Mouse (Mus musculus) brown adipose tissue, adult 24 weeks (tissue): ENCODE results near the gene Ltk. TPM values are rescaled to one million over a fixed set of nuclear protein-coding genes. Genes with fewer than 3 reads are reported as not detected.

Source experiments
- polyA plus RNA-seq: library from polyadenylated mRNA; stranded (reverse); fragments of >200 nt; gene quantifications from 2 replicates; pipeline ENCODE4 v1.2.4, GENCODE M21; 2012; ENCODE audit not compliant: missing spikeins, insufficient read depth, insufficient read length

Ltk gene
- polyA plus RNA-seq, 1 experiment: not detected

Other genes starting within 250 kb of the Ltk start
- 2.9 and 3.0 TPM in 2 replicates for gene Exd1, start 212.8 kb downstream of the Ltk start, polyA plus RNA-seq
- 225 and 269 TPM in 2 replicates for gene Chp1, start 212.7 kb downstream of the Ltk start, polyA plus RNA-seq
- gene Nusap1, start 142.1 kb downstream of the Ltk start, polyA plus RNA-seq: 0.52 and 1.4 TPM in 2 replicates
- 0.59 TPM in 1 of 2 replicates, not detected in the other for gene Oip5, start 142.0 kb downstream of the Ltk start, polyA plus RNA-seq
- gene Ndufaf1, start 97.6 kb downstream of the Ltk start, polyA plus RNA-seq: 86.6 and 92.5 TPM in 2 replicates
- 11.6 and 14.8 TPM in 2 replicates for gene Rtf1, start 85.4 kb downstream of the Ltk start, polyA plus RNA-seq
- 7.7 and 10.6 TPM in 2 replicates for gene Itpka, start 18.1 kb downstream of the Ltk start, polyA plus RNA-seq
- gene Rpap1, start 27.1 kb upstream of the Ltk start, polyA plus RNA-seq: 4.8 and 6.0 TPM in 2 replicates
- gene Tyro3, start 37.3 kb upstream of the Ltk start, polyA plus RNA-seq: not detected in 2 replicates
- gene Mga, start 136.8 kb upstream of the Ltk start, polyA plus RNA-seq: 9.9 and 14.3 TPM in 2 replicates
- gene Mapkbp1, start 212.3 kb upstream of the Ltk start, polyA plus RNA-seq: 2.2 and 3.0 TPM in 2 replicates